Mouse (Mus musculus) adipose tissue, adult 10 weeks (tissue): ENCODE measurements around the gene Il12a. TPM values are rescaled to one million over a fixed set of nuclear protein-coding genes. Genes with fewer than 3 reads are reported as not detected.

Experiments
- polyA plus RNA-seq: library from polyadenylated mRNA; stranded (reverse); fragments of 350-450 nt; fragmentation: Illumina TruSeq; extraction: RNeasy Lipid Tissue Mini Kit (QIAGEN cat#74804); gene quantifications from one replicate; pipeline ENCODE4 v1.2.3, GENCODE M21; 2014; ENCODE audit warnings: low read depth, low replicate concordance

Gene Il12a
- not detected for polyA plus RNA-seq

DNA sequence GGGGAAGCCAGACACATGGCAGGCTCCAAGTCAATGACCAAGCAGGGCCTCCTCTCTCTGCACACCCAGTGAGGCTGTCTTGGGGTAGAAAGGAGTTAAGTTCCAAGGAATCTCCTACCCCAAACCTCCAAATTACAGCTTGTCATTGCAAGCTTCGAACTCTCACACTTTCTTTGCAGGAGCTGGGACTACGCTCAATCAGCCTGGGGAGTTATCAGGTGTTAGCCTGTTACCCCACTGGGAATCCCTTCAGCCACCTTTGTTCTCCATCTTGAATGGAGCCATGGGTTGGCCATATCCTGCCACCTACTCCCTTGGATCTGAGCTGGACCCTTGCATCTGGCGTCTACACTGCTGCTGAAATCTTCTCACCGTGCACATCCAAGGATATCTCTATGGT, at the start of gene Il12a:
Gene Il12a, plus strand, starts transcription at position 301 of the 400 bp plus-strand sequence.

Other genes with a start within 250 kb of the Il12a start
- gene 1110032F04Rik, start 178.9 kb downstream of the Il12a start, polyA plus RNA-seq: 1.4 TPM